Mouse (Mus musculus) limb, embryonic 10.5 days (tissue): ENCODE measurements at regions not wholly inside any gene's neighbourhood (a gene's known extent, or its start where the extent isn't known, plus 50 kb on each side); places are given as distances from the start of the nearest gene placed in this dataset.
A peak's percentile ranks its signal among the peaks of the same experiment; 100 is the strongest.

Source experiments
- DNase-seq: peaks from one replicate; pipeline ENCODE4 v3.0.0-alpha.2; 2017; ENCODE audit warnings: low spot score
- H3K27ac ChIP-seq: fragments of 300-500 bp; sonication (generic); 2 replicates; pipeline ENCODE4 v1.5.1; 2016; ENCODE audit warnings: mild to moderate bottlenecking
- H3K27me3 ChIP-seq: fragments of 300-500 bp; sonication (generic); 2 replicates; pipeline ENCODE4 v1.6.1; 2016; ENCODE audit warnings: low read depth, mild to moderate bottlenecking; ENCODE audit not compliant: poor library complexity, severe bottlenecking
- H3K36me3 ChIP-seq: fragments of 300-500 bp; sonication (generic); 2 replicates; pipeline ENCODE4 v1.6.1; 2016; ENCODE audit warnings: mild to moderate bottlenecking, moderate library complexity
- H3K4me1 ChIP-seq: fragments of 300-500 bp; sonication (generic); 2 replicates; pipeline ENCODE4 v1.6.1; 2016
- H3K4me3 ChIP-seq: fragments of 300-500 bp; sonication (generic); 2 replicates; pipeline ENCODE4 v1.5.1; 2016; ENCODE audit warnings: mild to moderate bottlenecking, moderate library complexity
- H3K9me3 ChIP-seq: fragments of 300-500 bp; sonication (generic); replicated peaks from 2 replicates; pipeline ENCODE4 v1.6.1; 2016; ENCODE audit warnings: mild to moderate bottlenecking
- WGBS: fragments of 180-500 bp; shearing (Covaris S2); methylation state at CpG from one replicate; pipeline ENCODE4 v1.1.7; 2016; 5-methylcytosine and 5-hydroxymethylcytosine counted together

DNA sequence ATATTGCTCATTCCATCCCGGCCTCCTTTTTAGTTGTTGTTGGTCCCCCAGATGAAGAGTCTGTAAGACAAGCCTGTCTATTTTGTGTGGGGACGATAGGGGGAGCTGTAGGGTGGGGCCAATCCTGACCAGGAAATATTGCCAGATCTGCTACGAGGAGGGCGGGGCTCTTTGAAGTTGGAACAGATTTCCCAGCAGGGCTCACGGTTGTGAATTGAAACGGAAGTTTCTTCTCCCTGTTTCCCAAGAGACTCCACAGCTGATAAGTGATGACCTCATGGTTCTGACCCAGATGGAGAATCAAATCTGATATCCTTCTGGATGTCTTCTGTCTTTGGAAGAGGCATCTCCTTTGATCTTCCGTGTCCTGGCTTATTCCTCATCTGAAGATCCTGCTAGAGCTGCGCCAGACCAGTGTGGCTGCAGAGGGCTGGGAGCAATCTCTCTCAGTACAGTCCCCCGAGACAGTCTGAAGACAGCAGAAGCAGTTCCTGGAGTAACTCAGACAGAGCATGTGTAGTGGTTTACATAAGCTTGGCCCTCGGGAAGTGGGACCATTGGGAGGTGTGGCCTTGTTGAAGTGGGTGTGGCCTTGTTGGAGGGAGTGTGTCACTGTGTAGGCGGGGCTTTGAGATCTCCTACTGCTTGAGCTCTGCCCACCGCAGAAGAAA lies 61.9 kb upstream of the Ctbp2 start:
- 12% methylated on average over 12 of the region's 12 CpGs for WGBS
- no peaks in the 10 kb centered on the region for H3K36me3 ChIP-seq
- H3K4me3 ChIP-seq = peak overlapping the region; percentile 38
- peaks cover 9% of the 10 kb centered on the region for H3K4me1 ChIP-seq
- peak; percentile 59 for DNase-seq
- H3K27ac ChIP-seq = peak overlapping the region; percentile 68
- no peaks in the 10 kb centered on the region for H3K27me3 ChIP-seq
- no peaks in the 10 kb centered on the region for H3K9me3 ChIP-seq

DNA sequence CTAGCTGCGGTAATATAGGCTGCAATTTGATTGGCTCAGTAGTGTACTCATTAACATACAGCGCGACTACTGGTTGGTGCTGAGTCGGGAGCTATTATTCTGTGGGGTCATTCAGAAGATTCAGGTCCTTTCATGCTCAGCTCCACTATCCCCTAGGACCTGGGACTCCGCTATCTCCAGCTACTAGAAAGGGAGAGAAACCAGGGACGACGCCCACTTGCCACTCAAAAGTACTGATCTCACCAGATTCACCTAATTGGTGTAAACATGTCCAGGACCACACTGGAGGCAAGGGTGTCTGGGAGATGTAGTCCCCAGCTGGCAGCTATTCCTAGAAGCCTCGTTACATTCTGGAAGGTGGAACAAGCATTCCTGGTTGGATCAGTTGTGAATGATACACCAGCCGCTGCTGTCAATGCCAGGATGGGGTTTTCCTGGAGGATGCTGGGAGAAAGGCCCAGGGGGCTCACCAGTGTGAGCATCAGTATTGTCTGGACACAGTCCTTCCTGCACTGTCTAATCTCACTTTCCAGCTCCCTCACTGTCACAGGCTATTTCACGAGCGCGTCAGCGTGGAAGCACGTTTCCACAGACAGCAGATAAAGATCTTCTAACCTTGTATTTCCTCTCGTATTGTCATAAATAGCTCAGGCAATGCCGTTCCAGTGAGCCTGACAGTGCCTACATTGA lies 60.9 kb upstream of the Ctbp2 start:
- Histone ChIP-seq H3K27ac (no peak overlapping the region), H3K36me3 (no peaks in the 10 kb centered on the region), H3K4me1 (peaks cover 9% of the 10 kb centered on the region), H3K9me3 (no peaks in the 10 kb centered on the region), H3K27me3 (no peaks in the 10 kb centered on the region), H3K4me3 (peak overlapping the region; percentile 28; the same call in 1 of the 2 replicates)
- whole genome bisulfite sequencing = 67% methylated on average over 16 of the region's 16 CpGs
- DNase-seq = no peak

DNA sequence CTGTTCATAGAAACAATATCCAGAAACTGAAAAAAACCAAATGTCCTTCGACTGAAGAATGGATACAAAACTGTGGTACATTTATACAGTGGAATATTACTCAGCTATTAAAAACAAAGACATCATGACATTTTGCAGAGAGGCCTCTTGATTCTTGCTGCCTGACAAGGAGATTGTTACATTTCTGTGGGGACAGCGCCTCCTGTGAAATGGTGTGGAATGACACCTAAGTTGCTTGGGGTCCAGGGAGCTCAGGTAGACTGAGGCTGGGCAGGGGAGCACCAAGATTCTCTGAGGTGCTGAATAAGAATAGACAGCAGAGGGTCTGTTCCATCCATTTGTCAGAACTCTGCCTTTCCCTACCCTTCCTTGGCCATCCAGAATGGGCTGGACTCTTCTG lies 57.2 kb upstream of the Ctbp2 start:
- no peak overlapping the region for H3K27ac ChIP-seq
- DNase-seq = no peak
- H3K4me3 ChIP-seq = no peak overlapping the region
- WGBS = 58% methylated on average over 2 of the region's 2 CpGs
- H3K27me3 ChIP-seq = 0 out of 2 replicates have a peak, but pooled peaks cover 5% of the 10 kb centered on the region
- H3K9me3 ChIP-seq = no peaks in the 10 kb centered on the region
- peaks cover 18% of the 10 kb centered on the region for H3K4me1 ChIP-seq
- H3K36me3 ChIP-seq = no peaks in the 10 kb centered on the region

DNA sequence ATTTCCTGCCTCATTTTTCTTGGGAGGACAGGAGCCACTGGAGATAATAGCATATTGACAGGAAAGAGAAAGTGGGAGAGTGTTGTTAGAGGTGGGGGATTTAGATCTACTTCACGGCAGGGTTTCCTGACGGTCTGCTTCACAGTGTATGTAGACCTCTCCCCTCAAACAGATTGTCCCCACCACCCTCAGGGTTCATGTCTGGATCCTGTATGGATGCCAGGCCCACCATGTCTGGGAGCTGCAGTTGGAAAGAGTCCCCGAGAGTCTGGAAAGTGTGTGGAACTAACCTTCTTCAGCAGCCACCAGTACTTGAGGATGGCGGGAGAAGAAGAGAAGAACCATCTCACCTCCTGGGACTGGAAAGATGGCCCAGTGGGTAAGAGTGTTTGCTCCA lies 53.0 kb upstream of the Ctbp2 start:
- H3K9me3 ChIP-seq = no peaks in the 10 kb centered on the region
- no peaks in the 10 kb centered on the region for H3K36me3 ChIP-seq
- no peak overlapping the region; the same call in 1 of the 2 replicates for H3K27ac ChIP-seq
- H3K27me3 ChIP-seq = 0 out of 2 replicates have a peak, but pooled peaks cover 5% of the 10 kb centered on the region
- no peak overlapping the region for H3K4me3 ChIP-seq
- WGBS = 80% methylated on average over 4 of the region's 4 CpGs
- no peak for DNase-seq
- peaks cover 12% of the 10 kb centered on the region for H3K4me1 ChIP-seq

DNA sequence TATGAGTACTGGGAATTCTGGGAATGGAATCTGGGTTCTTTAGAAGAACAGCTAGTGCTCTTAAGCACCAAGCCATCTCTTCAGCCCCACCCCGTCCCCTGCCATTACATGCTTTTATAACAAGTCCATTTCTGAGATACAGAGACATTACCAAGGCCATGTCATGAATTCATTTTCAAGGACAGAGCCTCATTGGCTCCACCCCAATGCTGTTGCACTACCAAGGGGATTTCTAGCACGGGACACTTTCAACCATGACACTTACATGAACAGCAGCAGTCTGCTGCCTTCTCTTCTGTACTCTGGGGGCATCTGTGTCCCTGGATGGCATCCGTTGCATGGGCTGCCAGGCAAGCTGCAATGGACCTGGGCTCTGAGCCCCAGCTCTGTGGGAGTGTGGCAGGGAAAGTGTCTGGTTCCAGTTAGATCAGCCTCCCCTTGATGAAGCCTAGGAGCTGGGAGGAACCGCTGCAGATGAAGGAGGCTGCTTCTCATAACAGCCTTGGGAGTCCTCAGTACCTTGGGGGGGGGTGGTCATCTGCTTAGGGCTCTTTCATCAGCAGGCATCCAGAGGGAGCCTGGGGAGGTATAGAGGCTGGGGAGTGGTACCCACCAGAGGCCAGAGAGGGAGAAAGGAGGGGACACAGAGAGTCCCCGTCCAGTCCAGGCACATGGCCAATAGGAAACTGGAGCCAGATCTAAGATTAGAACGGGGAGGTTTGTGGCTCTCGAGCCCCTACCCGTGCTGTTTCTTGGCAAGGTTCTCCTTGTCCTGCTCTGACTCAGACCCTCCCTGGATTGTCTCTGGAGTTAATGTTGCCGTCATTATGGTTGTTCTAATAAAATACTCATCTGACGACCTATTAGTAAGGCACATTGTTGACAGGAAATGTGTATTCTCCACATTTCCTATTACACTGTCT lies 52.4 kb upstream of the Ctbp2 start:
- H3K27ac ChIP-seq = peak overlapping the region; percentile 54; the same call in 1 of the 2 replicates
- H3K4me3 ChIP-seq = no peak overlapping the region
- WGBS = 77% methylated on average over 10 of the region's 10 CpGs
- DNase-seq = no peak
- 0 out of 2 replicates have a peak, but pooled peaks cover 5% of the 10 kb centered on the region for H3K27me3 ChIP-seq
- peaks cover 16% of the 10 kb centered on the region for H3K4me1 ChIP-seq
- H3K36me3 ChIP-seq = no peaks in the 10 kb centered on the region
- no peaks in the 10 kb centered on the region for H3K9me3 ChIP-seq
